ENCODE assay signal across 13 mouse cellular contexts in genomic region chr8:46251561-46251960, GRCm38 (mm10). TPM values are rescaled to one million over a fixed set of nuclear protein-coding genes. Genes with fewer than 3 reads are reported as not detected.
DNase-seq lines count a peak whose midpoint lies in the region; ATAC-seq and TF ChIP-seq lines count a peak whose summit lies in the region.
"Had no signal": no experiment of that assay in that cellular context is flagged by ENCODE, and none has a peak within 500 bp of the region (broad histone marks: within the 10 kb centered on the region; RNA-seq: fewer than 3 reads in every experiment).

No protein-coding gene starts in this region.

- WGBS in stomach, embryonic 16.5 days: 42% methylated on average over 10 of the region's 10 CpGs
- WGBS in stomach, postnatal 0 days: 45% methylated on average over 10 of the region's 10 CpGs
- WGBS in forebrain, postnatal 0 days: 28% methylated on average over 10 of the region's 10 CpGs
- WGBS in limb, embryonic 13.5 days: 36% methylated on average over 10 of the region's 10 CpGs
- WGBS in neural tube, embryonic 15.5 days: 36% methylated on average over 10 of the region's 10 CpGs

- H3K4me1 ChIP-seq in stomach, embryonic 16.5 days (ENCODE audit: control insufficient read depth, insufficient read depth, low read length): no peaks in the 10 kb centered on the region
- H3K4me1 ChIP-seq in stomach, postnatal 0 days (replicated peaks; ENCODE audit: control insufficient read depth, insufficient read depth): no peaks in the 10 kb centered on the region
- H3K4me1 ChIP-seq in forebrain, postnatal 0 days (ENCODE audit: insufficient read depth): no peaks in the 10 kb centered on the region
- H3K4me1 ChIP-seq in limb, embryonic 13.5 days: peaks cover 23% of the 10 kb centered on the region
- peaks cover 7% of the 10 kb centered on the region for H3K4me1 ChIP-seq in neural tube, embryonic 15.5 days
- H3K4me1 ChIP-seq: liver, embryonic 15.5 days had no signal

- H3K4me2 ChIP-seq in stomach, embryonic 16.5 days (ENCODE audit: low read depth, low read length): no peak overlapping the region
- H3K4me2 ChIP-seq in stomach, postnatal 0 days (replicated peaks; ENCODE audit: low read depth): no peak overlapping the region
- H3K4me2 ChIP-seq in forebrain, postnatal 0 days (ENCODE audit: low read depth): peak overlapping the region; percentile 18
- H3K4me2 ChIP-seq in limb, embryonic 13.5 days (replicated peaks): peak overlapping the region; percentile 41
- H3K4me2 ChIP-seq in neural tube, embryonic 15.5 days: peak overlapping the region; percentile 36
- H3K4me2 ChIP-seq: liver, embryonic 15.5 days had no signal

- no peak for TF ChIP-seq EP300 in stomach, postnatal 0 days (optimal IDR thresholded peaks at IDR 0.05)

- H3K9ac ChIP-seq in stomach, embryonic 16.5 days (ENCODE audit: low read length): peak overlapping the region; percentile 34; the same call in 1 of the 2 replicates
- no peak overlapping the region for H3K9ac ChIP-seq in stomach, postnatal 0 days (ENCODE audit: low read length)
- H3K9ac ChIP-seq in forebrain, postnatal 0 days: no peak overlapping the region
- H3K9ac ChIP-seq in limb, embryonic 13.5 days: no peak overlapping the region
- H3K9ac ChIP-seq in neural tube, embryonic 15.5 days (replicated peaks): no peak overlapping the region
- H3K9ac ChIP-seq: liver, embryonic 15.5 days had no signal

- H3K27me3 ChIP-seq in stomach, embryonic 16.5 days (ENCODE audit: control insufficient read depth, insufficient read depth, low read length): no peaks in the 10 kb centered on the region
- no peaks in the 10 kb centered on the region for H3K27me3 ChIP-seq in stomach, postnatal 0 days (ENCODE audit: control insufficient read depth, insufficient read depth, low read length)
- no peaks in the 10 kb centered on the region for H3K27me3 ChIP-seq in forebrain, postnatal 0 days (ENCODE audit: insufficient read depth, low read length)
- H3K27me3 ChIP-seq in limb, embryonic 13.5 days: no peaks in the 10 kb centered on the region
- no peaks in the 10 kb centered on the region for H3K27me3 ChIP-seq in neural tube, embryonic 15.5 days (replicated peaks)
- H3K27me3 ChIP-seq: CH12.LX; liver, embryonic 15.5 days had no signal

- TF ChIP-seq CTCF in stomach, postnatal 0 days (IDR thresholded peaks at IDR 0.05; ENCODE audit: low read depth): no peak
- no peak for TF ChIP-seq CTCF in forebrain, postnatal 0 days (IDR thresholded peaks at IDR 0.05; ENCODE audit: low read depth)

- DNase-seq in stomach, postnatal 0 days (ENCODE audit: low spot score): no peak
- DNase-seq in forebrain, postnatal 0 days: no peak
- DNase-seq in thymus, postnatal 14 days: no peak
- DNase-seq in retina, embryonic 14.5 days (ENCODE audit: low spot score): no peak
- DNase-seq in left cerebral cortex, adult 9 months (ENCODE audit: low spot score in 2 of 2): no peak
- DNase-seq: cerebellum, postnatal 10 days; heart, adult 18-20 months; kidney, postnatal 14 days had no signal

- H3K4me3 ChIP-seq in stomach, embryonic 16.5 days (replicated peaks; ENCODE audit: low read length): no peak overlapping the region
- H3K4me3 ChIP-seq in stomach, postnatal 0 days (ENCODE audit: low read depth, low read length): no peak overlapping the region
- H3K4me3 ChIP-seq in forebrain, postnatal 0 days (ENCODE audit: low read depth, low read length): no peak overlapping the region
- H3K4me3 ChIP-seq in limb, embryonic 13.5 days: no peak overlapping the region
- H3K4me3 ChIP-seq in neural tube, embryonic 15.5 days (replicated peaks): no peak overlapping the region
- H3K4me3 ChIP-seq: liver, embryonic 15.5 days had no signal

- no peaks in the 10 kb centered on the region for H3K9me3 ChIP-seq in stomach, embryonic 16.5 days (replicated peaks; ENCODE audit: control insufficient read depth, low read length)
- no peaks in the 10 kb centered on the region for H3K9me3 ChIP-seq in stomach, postnatal 0 days (ENCODE audit: control insufficient read depth, low read length)
- no peaks in the 10 kb centered on the region for H3K9me3 ChIP-seq in forebrain, postnatal 0 days (ENCODE audit: low read length)
- no peaks in the 10 kb centered on the region for H3K9me3 ChIP-seq in limb, embryonic 13.5 days
- H3K9me3 ChIP-seq in neural tube, embryonic 15.5 days (replicated peaks): no peaks in the 10 kb centered on the region
- H3K9me3 ChIP-seq: liver, embryonic 15.5 days had no signal

- H3K27ac ChIP-seq in stomach, embryonic 16.5 days (ENCODE audit: low read length): no peak overlapping the region
- H3K27ac ChIP-seq in stomach, postnatal 0 days (replicated peaks): no peak overlapping the region
- H3K27ac ChIP-seq in forebrain, postnatal 0 days (ENCODE audit: low read depth, low read length): no peak overlapping the region
- H3K27ac ChIP-seq in limb, embryonic 13.5 days: no peak overlapping the region
- H3K27ac ChIP-seq in neural tube, embryonic 15.5 days (replicated peaks): no peak overlapping the region
- H3K27ac ChIP-seq: liver, embryonic 15.5 days had no signal

- no peaks in the 10 kb centered on the region for H3K36me3 ChIP-seq in stomach, embryonic 16.5 days (ENCODE audit: control insufficient read depth, insufficient read depth, low read length)
- H3K36me3 ChIP-seq in stomach, postnatal 0 days (ENCODE audit: control insufficient read depth, insufficient read depth, low read length): no peaks in the 10 kb centered on the region
- H3K36me3 ChIP-seq in forebrain, postnatal 0 days (ENCODE audit: insufficient read depth): no peaks in the 10 kb centered on the region
- H3K36me3 ChIP-seq in limb, embryonic 13.5 days: no peaks in the 10 kb centered on the region
- no peaks in the 10 kb centered on the region for H3K36me3 ChIP-seq in neural tube, embryonic 15.5 days
- H3K36me3 ChIP-seq: liver, embryonic 15.5 days had no signal

- ATAC-seq in stomach, embryonic 16.5 days (ENCODE audit: insufficient read depth, low FRiP score): no peak
- ATAC-seq in stomach, postnatal 0 days (ENCODE audit: low FRiP score, low TSS enrichment): no peak
- no peak for ATAC-seq in forebrain, postnatal 0 days
- no peak for ATAC-seq in limb, embryonic 13.5 days (ENCODE audit: low FRiP score, low read depth)
- ATAC-seq in neural tube, embryonic 15.5 days (ENCODE audit: low FRiP score): no peak

RNA-seq across cellular contexts. Expression of gene Slc25a4, which starts 40.5 kb away (rescaled TPM):
- 398 and 461 TPM in 2 replicates for polyA plus RNA-seq in stomach, embryonic 16.5 days (2015; fragmentation: Nextera tagmentation; extraction: Ambion mirVana)
- 315 and 344 TPM in 2 replicates for polyA plus RNA-seq in stomach, postnatal 0 days (2015; fragmentation: Nextera tagmentation; extraction: Ambion mirVana)
- 925 and 1,077 TPM in 2 replicates for total RNA-seq in forebrain, postnatal 0 days (2014; rRNA removed)
- 945 and 997 TPM in 2 replicates for polyA plus RNA-seq in forebrain, postnatal 0 days (2015; fragmentation: Nextera tagmentation; extraction: Ambion mirVana)
- polyA plus RNA-seq in limb, embryonic 13.5 days (2015; fragmentation: Nextera tagmentation; extraction: Ambion mirVana): 513 and 539 TPM in 2 replicates
- 979 and 1,100 TPM in 2 replicates for polyA plus RNA-seq in neural tube, embryonic 15.5 days (2015; fragmentation: Nextera tagmentation; extraction: Ambion mirVana)

RNA-seq across cellular contexts. Expression of gene Helt, which starts 42.9 kb away (rescaled TPM):
- polyA plus RNA-seq in stomach, embryonic 16.5 days (2015; fragmentation: Nextera tagmentation; extraction: Ambion mirVana): not detected in 2 replicates
- polyA plus RNA-seq in stomach, postnatal 0 days (2015; fragmentation: Nextera tagmentation; extraction: Ambion mirVana): not detected in 2 replicates
- total RNA-seq in forebrain, postnatal 0 days (2014; rRNA removed): 0.90 and 0.92 TPM in 2 replicates
- 0.81 and 1.4 TPM in 2 replicates for polyA plus RNA-seq in forebrain, postnatal 0 days (2015; fragmentation: Nextera tagmentation; extraction: Ambion mirVana)
- not detected in 2 replicates for polyA plus RNA-seq in limb, embryonic 13.5 days (2015; fragmentation: Nextera tagmentation; extraction: Ambion mirVana)
- not detected in 2 replicates for polyA plus RNA-seq in neural tube, embryonic 15.5 days (2015; fragmentation: Nextera tagmentation; extraction: Ambion mirVana)
- total RNA-seq: CH12.LX had no signal
- polyA plus RNA-seq: liver, embryonic 15.5 days had no signal

Comparison
In these comparisons a context has a peak if more than half of its experiments do, and no peak if none do; other contexts are left out.
1. H3K4me2 ChIP-seq: peak in forebrain, postnatal 0 days (single experiment), limb, embryonic 13.5 days (single experiment) and neural tube, embryonic 15.5 days (single experiment); none in stomach, embryonic 16.5 days (single experiment) and stomach, postnatal 0 days (single experiment).